Mouse (Mus musculus): ENCODE results near the gene Mef2d.

DNA sequence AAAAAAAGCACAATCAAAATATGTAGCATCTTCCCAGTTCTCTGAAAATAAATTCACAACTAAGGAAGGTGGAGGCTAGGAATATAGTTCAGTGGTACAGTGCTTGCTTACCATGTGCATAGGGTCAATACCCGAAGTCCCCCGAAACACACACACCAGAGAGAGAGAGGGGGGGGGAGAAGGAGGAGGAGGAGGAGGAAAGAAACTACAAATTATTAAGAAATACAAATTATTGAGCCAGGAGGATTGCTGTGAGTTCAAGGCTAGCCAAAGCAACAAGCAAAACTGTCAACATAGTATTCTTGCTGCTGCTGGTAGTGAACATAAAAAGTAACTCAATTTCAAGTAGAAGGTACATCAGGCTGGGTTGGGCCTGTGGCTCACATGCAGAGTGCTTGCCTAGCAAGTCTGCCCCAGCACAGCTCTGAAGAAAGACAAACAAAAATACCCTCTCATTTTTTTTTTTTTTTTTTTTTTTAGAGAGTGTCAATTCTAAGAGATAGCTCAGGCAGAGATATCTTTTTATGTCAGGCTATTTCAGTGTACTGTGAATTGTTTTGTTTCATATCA lies 57.5 kb downstream of the Mef2d start:
- TF ChIP-seq CTCF (IDR thresholded peaks at IDR 0.05; ENCODE audit: control insufficient read depth, insufficient read depth, insufficient replicate concordance, low read depth, low read length) = no peak
- TF ChIP-seq POLR2A (IDR thresholded peaks at IDR 0.05; ENCODE audit: control insufficient read depth, low read depth, low read length) = no peak
